Mouse (Mus musculus) G1E (cell line): Measurements from ENCODE around the gene Tmem229a. TPM values are rescaled to one million over a fixed set of nuclear protein-coding genes. Genes with fewer than 3 reads are reported as not detected.

ENCODE experiments used
- ATAC-seq: 2 replicates; pipeline ENCODE4 v1.8.0; 2016; ENCODE audit warnings: mild to moderate bottlenecking; ENCODE audit not compliant: insufficient number of reproducible peaks, poor library complexity, low FRiP score, severe bottlenecking; ENCODE audit errors: extremely low read depth
- DNase-seq: peaks from one replicate; pipeline ENCODE4 v3.0.0; 2012; ENCODE audit warnings: low spot score
- H3K27me3 ChIP-seq: 2 replicates; pipeline ENCODE4 v1.6.1; 2012; ENCODE audit warnings: mild to moderate bottlenecking, low read length, inconsistent platforms; ENCODE audit not compliant: insufficient read depth
- H3K36me3 ChIP-seq: replicated peaks from 2 replicates; pipeline ENCODE3; 2012; ENCODE audit warnings: mild to moderate bottlenecking, inconsistent platforms
- H3K4me1 ChIP-seq: 2 replicates; pipeline ENCODE4 v1.6.1; 2012; ENCODE audit warnings: low read depth, low read length, inconsistent platforms, mixed read lengths; ENCODE audit not compliant: insufficient read depth
- H3K4me3 ChIP-seq: 2 replicates; pipeline ENCODE4 v1.5.1; 2012; ENCODE audit warnings: low read depth, mild to moderate bottlenecking, inconsistent platforms, low read length, moderate library complexity, mixed read lengths
- H3K9me3 ChIP-seq: replicated peaks from 2 replicates; pipeline ENCODE4 v1.6.1; 2012; ENCODE audit warnings: inconsistent platforms
- CTCF ChIP-seq: IDR thresholded peaks from 2 replicates; pipeline ENCODE4 v1.5.1; 2012; ENCODE audit warnings: low read depth, low read length, inconsistent platforms, mixed read lengths
- GATA1 ChIP-seq: IDR thresholded peaks from 2 replicates; pipeline ENCODE4 v1.6.1; 2012; ENCODE audit warnings: borderline replicate concordance, low read length, inconsistent platforms, mixed read lengths
- GATA2 ChIP-seq: IDR thresholded peaks from 2 replicates; pipeline ENCODE4 v1.6.1; 2012; ENCODE audit warnings: low read depth, low read length, inconsistent platforms, borderline replicate concordance
- POLR2AphosphoS5 ChIP-seq: IDR thresholded peaks from 2 replicates; pipeline ENCODE4 v1.6.1; 2012; ENCODE audit warnings: low read depth, low read length, inconsistent platforms; ENCODE audit not compliant: insufficient replicate concordance
- TAL1 ChIP-seq: conservative IDR thresholded peaks from 2 replicates; pipeline ENCODE4 v1.6.1; 2012; ENCODE audit warnings: low read depth, low read length, inconsistent platforms, mixed read lengths
- polyA plus RNA-seq: library from polyadenylated mRNA; stranded (reverse); fragments of >175 nt; gene quantifications from 2 replicates; pipeline ENCODE4 v1.2.3, GENCODE M21; 2012
- total RNA-seq, 2 experiments: library from RNA; stranded (forward) in 1 of 2; stranded (reverse) in 1 of 2; fragments of 200-1000 nt in 1 of 2; fragments of >200 nt in 1 of 2; fragmentation: Nextera tagmentation in 1 of 2; gene quantifications; 2 replicates each; pipeline ENCODE4 v1.2.3; 2014 to 2017

The Tmem229a gene
- total and polyA plus RNA-seq, 3 experiments: 0.16 TPM; not detected in 2

DNA sequence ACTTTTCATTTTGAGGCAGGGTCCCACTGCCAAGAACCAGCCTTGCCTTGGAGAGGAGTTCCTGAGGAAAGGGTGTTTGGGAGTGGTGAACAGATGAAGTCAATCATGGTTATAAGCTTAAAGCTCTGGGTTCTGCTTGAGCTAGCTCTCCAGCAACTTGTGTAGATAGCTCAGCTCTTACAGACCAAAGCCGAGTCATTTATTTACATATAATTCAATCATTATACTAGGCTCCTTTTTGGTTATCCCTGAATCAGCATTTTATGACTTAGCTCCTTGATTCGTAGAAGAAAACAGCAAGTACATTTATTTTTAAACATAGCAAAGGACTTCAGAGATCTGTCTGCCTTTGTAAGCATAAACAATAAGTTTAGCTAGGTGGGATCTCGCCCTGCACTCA lies 51.0 kb downstream of the Tmem229a start:
- Histone ChIP-seq H3K36me3 (no peaks in the 10 kb centered on the region), H3K4me1 (no peaks in the 10 kb centered on the region), H3K4me3 (no peak overlapping the region), H3K9me3 (no peaks in the 10 kb centered on the region), H3K27me3 (no peaks in the 10 kb centered on the region)
- DNase-seq (no peak), ATAC-seq (no peak)
- TF ChIP-seq CTCF: no peak
- no peak for TF ChIP-seq GATA2
- no peak for TF ChIP-seq TAL1
- no peak for TF ChIP-seq GATA1
- TF ChIP-seq POLR2AphosphoS5: no peak

Other genes starting within 250 kb of the Tmem229a start
- not detected in 2 replicates for gene Hyal6, start 223.1 kb downstream of the Tmem229a start, total RNA-seq (2014; fragmentation: Nextera tagmentation)
- 0.12 and 0.22 TPM in 2 replicates for gene Hyal6, start 223.1 kb downstream of the Tmem229a start, total RNA-seq (2017)
- not detected in 2 replicates for gene Hyal6, start 223.1 kb downstream of the Tmem229a start, polyA plus RNA-seq
- not detected in 2 replicates for gene Hyal4, start 208.0 kb downstream of the Tmem229a start, total RNA-seq (2014; fragmentation: Nextera tagmentation)
- gene Hyal4, start 208.0 kb downstream of the Tmem229a start, total RNA-seq (2017): 0.06 TPM in 1 of 2 replicates, not detected in the other
- not detected in 2 replicates for gene Hyal4, start 208.0 kb downstream of the Tmem229a start, polyA plus RNA-seq
- gene Spam1, start 165.1 kb downstream of the Tmem229a start, total RNA-seq (2014; fragmentation: Nextera tagmentation): not detected in 2 replicates
- gene Spam1, start 165.1 kb downstream of the Tmem229a start, total RNA-seq (2017): 0.29 TPM in 1 of 2 replicates, not detected in the other
- gene Spam1, start 165.1 kb downstream of the Tmem229a start, polyA plus RNA-seq: not detected in 2 replicates
- not detected in 2 replicates for gene Hyal5, start 98.3 kb downstream of the Tmem229a start, total RNA-seq (2014; fragmentation: Nextera tagmentation)
- gene Hyal5, start 98.3 kb downstream of the Tmem229a start, total RNA-seq (2017): 0.12 and 0.16 TPM in 2 replicates
- not detected in 2 replicates for gene Hyal5, start 98.3 kb downstream of the Tmem229a start, polyA plus RNA-seq